Mouse (Mus musculus): ENCODE measurements around the gene Teddm2. TPM values are rescaled to one million over a fixed set of nuclear protein-coding genes. Genes with fewer than 3 reads are reported as not detected.

Teddm2 gene
- polyA plus RNA-seq, 1 experiment from 2014 or later: 0.06 TPM

DNA sequence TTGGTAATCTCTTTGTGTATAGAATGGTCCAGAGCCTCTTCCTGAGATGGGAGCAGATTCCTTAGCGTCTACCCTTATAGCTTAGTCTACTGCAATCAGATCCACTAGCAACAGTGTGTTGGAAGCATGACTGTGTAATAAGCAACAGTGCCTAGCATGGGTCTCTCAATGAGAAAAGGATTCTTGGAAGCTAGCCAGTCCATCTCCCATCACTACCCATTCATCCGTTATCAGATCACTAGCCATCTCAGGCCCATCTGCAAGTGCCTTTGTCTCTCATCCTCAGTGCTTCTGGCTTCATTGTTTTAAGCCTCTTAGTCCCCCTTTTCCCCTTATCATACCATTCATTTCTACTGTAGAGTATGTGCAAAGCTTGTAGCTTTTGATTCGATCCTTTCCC, 79.8 kb downstream of the Teddm2 start:
- 95% methylated on average over 3 of the region's 3 CpGs for WGBS (ENCODE audit: missing documents)
- Histone ChIP-seq H3K27ac (no peak overlapping the region), H3K79me2 (ENCODE audit: inconsistent target) (no peaks in the 10 kb centered on the region), H3K4me3 (ENCODE audit: inconsistent target) (no peak overlapping the region), H3K36me3 (ENCODE audit: inconsistent target) (no peaks in the 10 kb centered on the region)

GRCm38 (mm10) chr1:153814278-153814677, 85.8 kb downstream of the Teddm2 start:
- 61% methylated on average over 2 of the region's 2 CpGs for WGBS (ENCODE audit: missing documents)
- Histone ChIP-seq H3K36me3 (ENCODE audit: inconsistent target) (no peaks in the 10 kb centered on the region), H3K79me2 (ENCODE audit: inconsistent target) (no peaks in the 10 kb centered on the region), H3K4me3 (ENCODE audit: inconsistent target) (no peak overlapping the region), H3K27ac (no peak overlapping the region)

DNA sequence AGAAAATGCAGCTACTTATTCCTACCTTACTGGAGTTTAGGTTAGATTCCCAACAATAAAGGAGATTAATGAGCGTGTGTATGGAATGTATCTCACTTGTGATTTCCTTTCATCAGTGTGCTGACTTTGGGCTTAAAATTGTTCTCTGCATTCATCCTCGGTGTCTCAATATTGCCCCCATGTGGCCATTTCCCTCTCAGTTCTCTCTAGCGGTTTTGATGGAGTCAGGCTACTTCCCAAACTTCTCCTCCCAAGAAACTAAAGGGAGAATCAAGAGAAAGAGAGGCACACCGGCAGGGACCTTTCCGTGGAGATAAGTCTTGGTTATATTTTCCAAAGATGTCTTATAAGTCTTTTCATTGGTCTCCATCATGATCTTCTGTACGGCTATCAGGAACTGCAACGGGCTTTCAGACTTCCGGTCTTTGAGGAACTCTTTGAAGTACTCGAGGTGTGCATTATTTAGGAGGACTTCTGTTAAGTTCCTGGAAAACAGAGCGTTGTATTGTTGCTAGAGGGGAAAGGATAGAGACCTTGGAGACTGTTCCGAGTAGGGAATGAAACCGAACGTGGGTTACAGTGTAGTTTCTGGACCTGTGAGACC, 92.5 kb downstream of the Teddm2 start:
- Histone ChIP-seq H3K4me3 (ENCODE audit: inconsistent target) (peak overlapping the region; percentile 5; the same call in 1 of the 2 replicates), H3K79me2 (ENCODE audit: inconsistent target) (no peaks in the 10 kb centered on the region), H3K36me3 (ENCODE audit: inconsistent target) (no peaks in the 10 kb centered on the region), H3K27ac (0 out of 2 replicates have a peak overlapping the region, but pooled peaks have one; percentile 1)
- WGBS (ENCODE audit: missing documents): 13% methylated on average over 13 of the region's 13 CpGs

- 9% methylated on average over 8 of the region's 8 CpGs for WGBS (ENCODE audit: missing documents)
These were observed 96.5 kb downstream of the Teddm2 start for GRCm38 (mm10) chr1:153803530-153803929.

GRCm38 (mm10) chr1:153802691-153803090, 97.3 kb downstream of the Teddm2 start:
- no peaks in the 10 kb centered on the region for H3K36me3 ChIP-seq (ENCODE audit: inconsistent target)
- H3K4me3 ChIP-seq (ENCODE audit: inconsistent target): no peak overlapping the region
- H3K79me2 ChIP-seq (ENCODE audit: inconsistent target): no peaks in the 10 kb centered on the region
- H3K27ac ChIP-seq: peak overlapping the region; percentile 99
- WGBS (ENCODE audit: missing documents): 17% methylated on average over 7 of the region's 7 CpGs

More at GRCm38 (mm10) chr1:153803530-153803929, 96.5 kb downstream of the Teddm2 start:
- Histone ChIP-seq H3K79me2 (ENCODE audit: inconsistent target) (no peaks in the 10 kb centered on the region), H3K4me3 (ENCODE audit: inconsistent target) (no peak overlapping the region), H3K27ac (peak overlapping the region; percentile 99), H3K36me3 (ENCODE audit: inconsistent target) (no peaks in the 10 kb centered on the region)

Other genes with a start within 250 kb of the Teddm2 start
- not detected in 3 replicates for gene Rgs8, start 247.2 kb downstream of the Teddm2 start, polyA plus RNA-seq (2018)
- 0.11 to 1.2 TPM (median 0.14 TPM) in 3 replicates for gene Rgs16, start 159.9 kb downstream of the Teddm2 start, polyA plus RNA-seq (2018)
- 147 to 181 TPM (median 163 TPM) in 3 replicates for gene Rnasel, start 150.8 kb downstream of the Teddm2 start, polyA plus RNA-seq (2018)
- 1.6 to 4.4 TPM (median 2.3 TPM) in 3 replicates for gene Rgsl1, start 56.1 kb downstream of the Teddm2 start, polyA plus RNA-seq (2018)
- gene Teddm1b, start 25.9 kb downstream of the Teddm2 start, polyA plus RNA-seq (2018): not detected in 3 replicates
- gene Teddm1a, start 8.5 kb downstream of the Teddm2 start, polyA plus RNA-seq (2018): not detected in 3 replicates
- 160 to 381 TPM (median 220 TPM) in 3 replicates for gene Glul, start 284 bp downstream of the Teddm2 start, polyA plus RNA-seq (2018)

All from macrophage (primary cell).